Mouse (Mus musculus): Measurements from ENCODE around the gene Olfr113. TPM values are rescaled to one million over a fixed set of nuclear protein-coding genes. Genes with fewer than 3 reads are reported as not detected.

The Olfr113 gene
- not detected for polyA plus RNA-seq (2015; fragmentation: Illumina TruSeq; extraction: RNeasy Lipid Tissue Mini Kit (QIAGEN cat#74804); ENCODE audit: insufficient read depth, low read depth, low replicate concordance)

GRCm38 (mm10) chr17:37577563-37577962 is at the start of gene Olfr113:
Olfr113 (minus strand) TSS chr17:37577663.

GRCm38 (mm10) chr17:37627009-37627408 is 49.5 kb upstream of the Olfr113 start, which contains the start of the genes Olfr115 and Olfr116:
Olfr115 (minus strand) TSS chr17:37627109.
Olfr116 (minus strand) TSS chr17:37627199.

GRCm38 (mm10) chr17:37592643-37593042 is 15.2 kb upstream of the Olfr113 start, which contains the start of gene Olfr114:
Olfr114 (minus strand) TSS chr17:37592743.

GRCm38 (mm10) chr17:37569351-37569750 is 8.1 kb downstream of the Olfr113 start, which contains the start of gene Olfr112:
Olfr112 (minus strand) TSS chr17:37569451.

Other genes starting within 250 kb of the Olfr113 start
- gene Olfr103, start 238.0 kb downstream of the Olfr113 start, polyA plus RNA-seq (2015; fragmentation: Illumina TruSeq; extraction: RNeasy Lipid Tissue Mini Kit (QIAGEN cat#74804); ENCODE audit: insufficient read depth, low read depth, low replicate concordance): not detected
- gene Olfr104-ps, start 218.1 kb downstream of the Olfr113 start, polyA plus RNA-seq (2015; fragmentation: Illumina TruSeq; extraction: RNeasy Lipid Tissue Mini Kit (QIAGEN cat#74804); ENCODE audit: insufficient read depth, low read depth, low replicate concordance): not detected
- not detected for gene Olfr105-ps, start 198.6 kb downstream of the Olfr113 start, polyA plus RNA-seq (2015; fragmentation: Illumina TruSeq; extraction: RNeasy Lipid Tissue Mini Kit (QIAGEN cat#74804); ENCODE audit: insufficient read depth, low read depth, low replicate concordance)
- not detected for gene Olfr106-ps, start 187.3 kb downstream of the Olfr113 start, polyA plus RNA-seq (2015; fragmentation: Illumina TruSeq; extraction: RNeasy Lipid Tissue Mini Kit (QIAGEN cat#74804); ENCODE audit: insufficient read depth, low read depth, low replicate concordance)
- gene Olfr107, start 178.4 kb downstream of the Olfr113 start, polyA plus RNA-seq (2015; fragmentation: Illumina TruSeq; extraction: RNeasy Lipid Tissue Mini Kit (QIAGEN cat#74804); ENCODE audit: insufficient read depth, low read depth, low replicate concordance): not detected
- not detected for gene Olfr108, start 132.2 kb downstream of the Olfr113 start, polyA plus RNA-seq (2015; fragmentation: Illumina TruSeq; extraction: RNeasy Lipid Tissue Mini Kit (QIAGEN cat#74804); ENCODE audit: insufficient read depth, low read depth, low replicate concordance)
- not detected for gene Olfr109, start 118.7 kb downstream of the Olfr113 start, polyA plus RNA-seq (2015; fragmentation: Illumina TruSeq; extraction: RNeasy Lipid Tissue Mini Kit (QIAGEN cat#74804); ENCODE audit: insufficient read depth, low read depth, low replicate concordance)
- not detected for gene H2-M2, start 94.1 kb downstream of the Olfr113 start, polyA plus RNA-seq (2015; fragmentation: Illumina TruSeq; extraction: RNeasy Lipid Tissue Mini Kit (QIAGEN cat#74804); ENCODE audit: insufficient read depth, low read depth, low replicate concordance)
- gene Olfr110, start 85.2 kb downstream of the Olfr113 start, polyA plus RNA-seq (2015; fragmentation: Illumina TruSeq; extraction: RNeasy Lipid Tissue Mini Kit (QIAGEN cat#74804); ENCODE audit: insufficient read depth, low read depth, low replicate concordance): not detected
- gene Olfr111, start 69.6 kb downstream of the Olfr113 start, polyA plus RNA-seq (2015; fragmentation: Illumina TruSeq; extraction: RNeasy Lipid Tissue Mini Kit (QIAGEN cat#74804); ENCODE audit: insufficient read depth, low read depth, low replicate concordance): not detected
- not detected for gene Olfr112, start 8.2 kb downstream of the Olfr113 start, polyA plus RNA-seq (2015; fragmentation: Illumina TruSeq; extraction: RNeasy Lipid Tissue Mini Kit (QIAGEN cat#74804); ENCODE audit: insufficient read depth, low read depth, low replicate concordance)
- not detected for gene Olfr114, start 15.1 kb upstream of the Olfr113 start, polyA plus RNA-seq (2015; fragmentation: Illumina TruSeq; extraction: RNeasy Lipid Tissue Mini Kit (QIAGEN cat#74804); ENCODE audit: insufficient read depth, low read depth, low replicate concordance)
- not detected for gene Olfr115, start 49.4 kb upstream of the Olfr113 start, polyA plus RNA-seq (2015; fragmentation: Illumina TruSeq; extraction: RNeasy Lipid Tissue Mini Kit (QIAGEN cat#74804); ENCODE audit: insufficient read depth, low read depth, low replicate concordance)
- gene Olfr116, start 49.5 kb upstream of the Olfr113 start, polyA plus RNA-seq (2015; fragmentation: Illumina TruSeq; extraction: RNeasy Lipid Tissue Mini Kit (QIAGEN cat#74804); ENCODE audit: insufficient read depth, low read depth, low replicate concordance): not detected
- not detected for gene Olfr117, start 86.1 kb upstream of the Olfr113 start, polyA plus RNA-seq (2015; fragmentation: Illumina TruSeq; extraction: RNeasy Lipid Tissue Mini Kit (QIAGEN cat#74804); ENCODE audit: insufficient read depth, low read depth, low replicate concordance)
- gene Olfr118, start 89.3 kb upstream of the Olfr113 start, polyA plus RNA-seq (2015; fragmentation: Illumina TruSeq; extraction: RNeasy Lipid Tissue Mini Kit (QIAGEN cat#74804); ENCODE audit: insufficient read depth, low read depth, low replicate concordance): not detected
- not detected for gene Olfr119, start 118.9 kb upstream of the Olfr113 start, polyA plus RNA-seq (2015; fragmentation: Illumina TruSeq; extraction: RNeasy Lipid Tissue Mini Kit (QIAGEN cat#74804); ENCODE audit: insufficient read depth, low read depth, low replicate concordance)
- not detected for gene Olfr120, start 144.1 kb upstream of the Olfr113 start, polyA plus RNA-seq (2015; fragmentation: Illumina TruSeq; extraction: RNeasy Lipid Tissue Mini Kit (QIAGEN cat#74804); ENCODE audit: insufficient read depth, low read depth, low replicate concordance)
- not detected for gene Olfr121, start 171.2 kb upstream of the Olfr113 start, polyA plus RNA-seq (2015; fragmentation: Illumina TruSeq; extraction: RNeasy Lipid Tissue Mini Kit (QIAGEN cat#74804); ENCODE audit: insufficient read depth, low read depth, low replicate concordance)
- not detected for gene Olfr122, start 190.9 kb upstream of the Olfr113 start, polyA plus RNA-seq (2015; fragmentation: Illumina TruSeq; extraction: RNeasy Lipid Tissue Mini Kit (QIAGEN cat#74804); ENCODE audit: insufficient read depth, low read depth, low replicate concordance)
- not detected for gene Olfr123, start 215.9 kb upstream of the Olfr113 start, polyA plus RNA-seq (2015; fragmentation: Illumina TruSeq; extraction: RNeasy Lipid Tissue Mini Kit (QIAGEN cat#74804); ENCODE audit: insufficient read depth, low read depth, low replicate concordance)
- not detected for gene Olfr124, start 222.2 kb upstream of the Olfr113 start, polyA plus RNA-seq (2015; fragmentation: Illumina TruSeq; extraction: RNeasy Lipid Tissue Mini Kit (QIAGEN cat#74804); ENCODE audit: insufficient read depth, low read depth, low replicate concordance)